Mouse (Mus musculus) lung, postnatal 0 days (tissue): ENCODE measurements around the gene Specc1. TPM values are rescaled to one million over a fixed set of nuclear protein-coding genes. Genes with fewer than 3 reads are reported as not detected.

ENCODE experiments used
- ATAC-seq: fragments of 200-750 bp; cut with Nextera tagmentation; 2 replicates; pipeline ENCODE4 v1.8.0; 2017; ENCODE audit warnings: moderate library complexity
- DNase-seq: peaks from one replicate; pipeline ENCODE4 v3.0.0-alpha.2; 2016; ENCODE audit warnings: low spot score
- H3K27ac ChIP-seq: fragments of 300-500 bp; sonication (generic); 2 replicates; pipeline ENCODE4 v1.5.1; 2014; ENCODE audit warnings: antibody characterized with exemption, mild to moderate bottlenecking, low read length, mixed read lengths
- H3K27me3 ChIP-seq: fragments of 300-500 bp; sonication (generic); replicated peaks from 2 replicates; pipeline ENCODE4 v1.6.1; 2014; ENCODE audit warnings: low read length, mixed read lengths; ENCODE audit not compliant: insufficient read depth
- H3K36me3 ChIP-seq: fragments of 300-500 bp; sonication (generic); 2 replicates; pipeline ENCODE4 v1.6.1; 2014; ENCODE audit warnings: low read length, mixed read lengths; ENCODE audit not compliant: insufficient read depth
- H3K4me1 ChIP-seq: fragments of 300-500 bp; sonication (generic); 2 replicates; pipeline ENCODE4 v1.6.1; 2014; ENCODE audit warnings: antibody characterized with exemption, low read depth, low read length, mixed read lengths; ENCODE audit not compliant: insufficient read depth
- H3K4me2 ChIP-seq: fragments of 300-500 bp; sonication (generic); replicated peaks from 2 replicates; pipeline ENCODE4 v1.6.1; 2014; ENCODE audit warnings: low read depth, mild to moderate bottlenecking, low read length, moderate library complexity, mixed read lengths
- H3K4me3 ChIP-seq: fragments of 300-500 bp; sonication (generic); 2 replicates; pipeline ENCODE4 v1.5.1; 2014; ENCODE audit warnings: low read depth, low read length
- H3K9ac ChIP-seq: fragments of 300-500 bp; sonication (generic); replicated peaks from 2 replicates; pipeline ENCODE4 v1.6.1; 2014; ENCODE audit warnings: low read depth, mild to moderate bottlenecking
- H3K9me3 ChIP-seq: fragments of 300-500 bp; sonication (generic); 2 replicates; pipeline ENCODE4 v1.6.1; 2016; ENCODE audit warnings: low read length, mixed read lengths
- CTCF ChIP-seq: IDR thresholded peaks from 2 replicates; pipeline ENCODE4 v1.5.1; 2016; ENCODE audit warnings: antibody characterized with exemption, mild to moderate bottlenecking
- EP300 ChIP-seq: IDR thresholded peaks from 2 replicates; pipeline ENCODE4 v1.6.1; 2016; ENCODE audit warnings: antibody characterized with exemption, mild to moderate bottlenecking, control low read depth
- WGBS: fragments of 180-500 bp; shearing (Covaris S2); extraction: QIAGEN DNeasy Blood & Tissue Kit; methylation state at CpG from one replicate; pipeline ENCODE4 v1.1.7; 2014; 5-methylcytosine and 5-hydroxymethylcytosine counted together
- polyA plus RNA-seq: library from polyadenylated mRNA; unstranded; fragments of >200 nt; fragmentation: Nextera tagmentation; extraction: Ambion mirVana; gene quantifications from 2 replicates; pipeline ENCODE4 v1.2.1, GENCODE M21; 2015

The Specc1 gene
- polyA plus RNA-seq, 1 experiment from 2014 or later: 14.7 TPM

DNA sequence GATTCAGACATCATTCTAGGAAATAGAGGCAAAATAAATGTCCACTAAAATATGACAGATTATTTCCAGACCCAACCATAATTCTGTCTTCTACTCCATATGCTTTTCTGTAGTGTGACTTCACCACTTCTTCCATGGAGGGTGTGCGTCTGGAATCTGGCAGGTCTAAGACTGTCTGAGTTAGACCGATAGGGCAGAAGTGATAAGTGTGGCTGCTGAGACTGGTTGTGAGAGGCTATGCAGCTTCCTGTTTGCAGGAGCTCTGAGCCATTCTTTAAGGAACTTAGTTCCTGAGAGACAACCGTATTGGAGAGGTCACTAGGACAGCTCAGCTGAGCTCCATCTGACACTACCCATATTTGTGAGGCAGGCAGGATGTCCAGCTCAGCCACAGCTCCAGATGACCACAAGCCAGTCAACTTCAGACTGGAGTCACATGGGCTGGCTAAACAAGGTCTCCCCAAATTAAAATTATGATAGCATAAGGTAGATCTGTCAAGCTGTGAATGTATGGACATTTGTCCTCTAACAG is 146.9 kb downstream of the Specc1 start:
- no peak overlapping the region for H3K9ac ChIP-seq
- no peak overlapping the region for H3K4me3 ChIP-seq
- no peaks in the 10 kb centered on the region for H3K27me3 ChIP-seq
- DNase-seq (no peak), ATAC-seq (no peak)
- WGBS: 32% methylated on average over 3 of the region's 3 CpGs
- H3K4me1 ChIP-seq: no peaks in the 10 kb centered on the region
- H3K36me3 ChIP-seq: no peaks in the 10 kb centered on the region
- no peak for TF ChIP-seq CTCF
- TF ChIP-seq EP300: no peak
- H3K4me2 ChIP-seq: no peak overlapping the region
- no peaks in the 10 kb centered on the region for H3K9me3 ChIP-seq
- no peak overlapping the region for H3K27ac ChIP-seq

GRCm38 (mm10) chr11:62106401-62106871 is 149.9 kb downstream of the Specc1 start:
- TF ChIP-seq EP300: no peak
- no peak for TF ChIP-seq CTCF
- no peak overlapping the region for H3K4me2 ChIP-seq
- H3K27ac ChIP-seq: no peak overlapping the region
- H3K9me3 ChIP-seq: no peaks in the 10 kb centered on the region
- ATAC-seq: no peak
- H3K27me3 ChIP-seq: no peaks in the 10 kb centered on the region
- no peaks in the 10 kb centered on the region for H3K4me1 ChIP-seq
- no peak for DNase-seq
- no peaks in the 10 kb centered on the region for H3K36me3 ChIP-seq
- WGBS: 88% methylated on average over 1 of the region's 1 CpGs
- H3K4me3 ChIP-seq: no peak overlapping the region
- H3K9ac ChIP-seq: no peak overlapping the region

DNA sequence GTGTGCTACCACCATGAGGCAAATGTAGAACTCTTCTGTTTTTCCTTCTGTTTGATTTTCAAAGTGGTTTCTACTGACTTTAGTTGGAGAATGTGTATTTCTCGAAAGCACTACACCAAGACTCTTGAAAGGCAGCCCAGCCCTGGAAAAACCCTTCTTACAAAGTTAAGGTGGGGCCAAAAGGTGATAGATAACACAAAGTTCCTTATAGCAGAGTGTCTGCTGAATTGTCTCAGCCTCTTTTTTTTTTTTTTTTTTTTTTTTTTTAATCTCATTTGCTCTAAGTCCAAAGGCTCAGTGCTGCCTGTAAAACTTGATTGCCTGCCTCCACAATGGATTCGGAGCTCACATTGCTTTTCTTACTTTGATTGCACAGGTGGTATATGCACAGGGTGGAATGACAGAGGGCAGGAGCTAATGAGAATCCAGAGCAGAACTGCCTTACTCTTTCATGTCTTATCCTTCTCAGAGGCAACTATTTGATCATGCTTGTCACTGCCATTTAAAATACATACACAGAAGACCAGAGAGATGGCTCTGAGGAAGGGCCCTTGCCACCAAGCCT is 150.8 kb downstream of the Specc1 start:
- no peak for TF ChIP-seq EP300
- TF ChIP-seq CTCF: no peak
- no peak overlapping the region for H3K27ac ChIP-seq
- no peak for ATAC-seq
- H3K9ac ChIP-seq: no peak overlapping the region
- no peaks in the 10 kb centered on the region for H3K27me3 ChIP-seq
- H3K36me3 ChIP-seq: no peaks in the 10 kb centered on the region
- DNase-seq: no peak
- H3K4me2 ChIP-seq: no peak overlapping the region
- H3K9me3 ChIP-seq: no peaks in the 10 kb centered on the region
- 64% methylated on average over 2 of the region's 2 CpGs for WGBS
- no peak overlapping the region for H3K4me3 ChIP-seq
- H3K4me1 ChIP-seq: no peaks in the 10 kb centered on the region

- ATAC-seq (no peak), DNase-seq (no peak)
- peaks cover 8% of the 10 kb centered on the region; the same call in 1 of the 2 replicates for H3K4me1 ChIP-seq
- TF ChIP-seq EP300 (no peak), CTCF (no peak)
- no peak overlapping the region for H3K4me3 ChIP-seq
- no peak overlapping the region for H3K4me2 ChIP-seq
- no peaks in the 10 kb centered on the region for H3K27me3 ChIP-seq
- H3K36me3 ChIP-seq: no peaks in the 10 kb centered on the region
- no peaks in the 10 kb centered on the region for H3K9me3 ChIP-seq
- H3K9ac ChIP-seq: no peak overlapping the region
- WGBS: 66% methylated on average over 9 of the region's 9 CpGs
- H3K27ac ChIP-seq: no peak overlapping the region
Measured at GRCm38 (mm10) chr11:62118561-62118960, 162.0 kb downstream of the Specc1 start.

DNA sequence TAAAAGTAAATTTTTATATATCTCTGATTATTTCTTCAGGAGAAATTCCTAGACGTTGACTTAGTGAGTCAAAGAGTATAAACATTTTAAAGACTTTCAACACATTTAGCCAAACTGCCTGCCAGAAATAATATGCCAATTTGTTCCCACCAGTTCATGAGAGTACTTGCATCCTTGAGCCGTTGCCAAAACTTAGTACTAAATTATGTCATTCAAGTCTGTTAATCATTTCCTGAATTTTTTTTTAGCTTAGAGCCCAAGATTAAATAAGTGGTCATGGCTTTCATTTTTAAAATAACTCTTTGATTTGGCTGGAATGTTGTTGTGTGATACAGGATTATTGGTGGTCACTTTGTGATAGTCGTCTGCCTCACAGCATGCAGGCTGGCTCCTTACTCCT is 163.3 kb downstream of the Specc1 start:
- Histone ChIP-seq H3K36me3 (no peaks in the 10 kb centered on the region), H3K27me3 (no peaks in the 10 kb centered on the region), H3K9me3 (no peaks in the 10 kb centered on the region), H3K4me3 (no peak overlapping the region), H3K27ac (no peak overlapping the region), H3K4me2 (no peak overlapping the region), H3K9ac (no peak overlapping the region), H3K4me1 (peaks cover 8% of the 10 kb centered on the region; the same call in 1 of the 2 replicates)
- peak; percentile 60; the same call in 1 of the 2 replicates for TF ChIP-seq EP300
- TF ChIP-seq CTCF: no peak
- ATAC-seq (peak; percentile 38; the same call in 1 of the 2 replicates), DNase-seq (peak; percentile 89)
- 21% methylated on average over 3 of the region's 3 CpGs for WGBS

- no peaks in the 10 kb centered on the region for H3K36me3 ChIP-seq
- WGBS: 79% methylated on average over 5 of the region's 5 CpGs
- no peak overlapping the region for H3K9ac ChIP-seq
- ATAC-seq: no peak
- no peaks in the 10 kb centered on the region for H3K9me3 ChIP-seq
- no peak overlapping the region for H3K27ac ChIP-seq
- peaks cover 8% of the 10 kb centered on the region; the same call in 1 of the 2 replicates for H3K4me1 ChIP-seq
- DNase-seq: no peak
- H3K4me3 ChIP-seq: no peak overlapping the region
- H3K4me2 ChIP-seq: no peak overlapping the region
- no peaks in the 10 kb centered on the region for H3K27me3 ChIP-seq
- TF ChIP-seq EP300: no peak
- no peak for TF ChIP-seq CTCF
Measured at GRCm38 (mm10) chr11:62121365-62121764, 164.8 kb downstream of the Specc1 start.

DNA sequence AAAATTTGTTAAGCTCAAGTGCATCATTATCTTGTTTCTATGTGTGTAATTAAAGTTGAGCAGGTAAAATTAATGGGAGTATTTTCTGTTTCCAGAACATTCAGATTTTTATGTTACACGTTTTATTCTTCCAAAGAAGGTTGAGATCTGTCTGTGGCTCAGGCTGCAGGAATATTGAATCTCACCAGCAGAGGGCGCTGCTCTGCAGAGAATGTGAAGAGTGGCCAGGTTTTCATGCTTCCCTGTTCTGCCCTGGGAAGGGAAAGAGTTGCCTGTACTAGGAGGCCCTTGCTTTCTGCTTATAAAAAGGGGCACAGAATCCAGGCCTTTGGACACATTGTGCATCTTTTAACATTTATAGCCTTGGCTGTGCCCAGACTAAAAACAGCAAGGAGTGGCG is 171.1 kb downstream of the Specc1 start:
- H3K4me3 ChIP-seq: no peak overlapping the region
- no peak overlapping the region for H3K9ac ChIP-seq
- no peak overlapping the region for H3K27ac ChIP-seq
- no peaks in the 10 kb centered on the region for H3K4me1 ChIP-seq
- DNase-seq (peak; percentile 87), ATAC-seq (peak; percentile 52; the same call in 1 of the 2 replicates)
- peak; percentile 93 for TF ChIP-seq CTCF
- no peak for TF ChIP-seq EP300
- no peaks in the 10 kb centered on the region for H3K9me3 ChIP-seq
- no peaks in the 10 kb centered on the region for H3K27me3 ChIP-seq
- no peaks in the 10 kb centered on the region for H3K36me3 ChIP-seq
- 40% methylated on average over 3 of the region's 3 CpGs for WGBS
- H3K4me2 ChIP-seq: no peak overlapping the region
